8 mouse cellular contexts compared by ENCODE assay signal in genomic region chr16:62846498-62847312, GRCm38 (mm10). TPM values are rescaled to one million over a fixed set of nuclear protein-coding genes. Genes with fewer than 3 reads are reported as not detected.
DNase-seq lines count a peak whose midpoint lies in the region; ATAC-seq and TF ChIP-seq lines count a peak whose summit lies in the region.

Gene Arl13b (minus strand): TSS chr16:62847040.

- TF ChIP-seq POLR2A in lung, adult 2 months (IDR thresholded peaks at IDR 0.05; ENCODE audit: borderline replicate concordance, extremely low read depth, low read depth, low read length) = peak; percentile 82; the same call in 1 of the 2 replicates

- DNase-seq in ES-E14 (ENCODE audit: low read depth, low spot score) = peak; percentile 98
- peak; percentile 96 for DNase-seq in cerebellum, adult 11-12 months
- peak; percentile 95 for DNase-seq in heart, postnatal 25 days (ENCODE audit: low spot score)
- peak; percentile 95 to 97 for DNase-seq in layer of hippocampus, adult 18-20 months (ENCODE audit: low spot score in 2 of 2)
- DNase-seq in lung, adult 2 months = peak; percentile 87
- DNase-seq in thymus, adult 18-20 months = peak; percentile 82 to 91

- peaks cover 2% of the 10 kb centered on the region in 2 experiments; a peak in 3 of 4 replicates for H3K4me1 ChIP-seq in ES-E14 (ENCODE audit: control insufficient read depth in 2 of 2, insufficient read depth in 2 of 2, low read length in 2 of 2, poor library complexity in 1 of 2)
- H3K4me1 ChIP-seq in forebrain, embryonic 15.5 days = peaks cover 28% of the 10 kb centered on the region
- peaks cover 2% of the 10 kb centered on the region; the same call in 1 of the 2 replicates for H3K4me1 ChIP-seq in lung, adult 2 months (ENCODE audit: control insufficient read depth, insufficient read depth, low read length)

- peak within 1 kb of the TSS; percentile 66 for H3K4me2 ChIP-seq in forebrain, embryonic 15.5 days (replicated peaks)

- H3K27me3 ChIP-seq in forebrain, embryonic 15.5 days = no peaks in the 10 kb centered on the region

- ATAC-seq in forebrain, embryonic 15.5 days (replicated peaks) = peak; percentile 100
- ATAC-seq in neutrophil, adult 5-6 weeks (ENCODE audit: extremely low read depth, insufficient number of reproducible peaks, low FRiP score, poor library complexity, severe bottlenecking) = peak; percentile 100

- H3K9ac ChIP-seq in ES-E14 (ENCODE audit: insufficient read depth, low read depth, low read length, poor library complexity, severe bottlenecking) = peak within 1 kb of the TSS; percentile 83
- H3K9ac ChIP-seq in forebrain, embryonic 15.5 days (replicated peaks) = peak within 1 kb of the TSS; percentile 68

- peak within 1 kb of the TSS; percentile 45; the same call in 1 of the 2 replicates for H3K27ac ChIP-seq in ES-E14 (ENCODE audit: insufficient read depth, low read depth, low read length, poor library complexity, severe bottlenecking)
- peak within 1 kb of the TSS; percentile 68 for H3K27ac ChIP-seq in forebrain, embryonic 15.5 days (replicated peaks)

- H3K4me3 ChIP-seq in ES-E14 (ENCODE audit: insufficient read depth in 1 of 2, low read depth in 1 of 2, low read length in 2 of 2, poor library complexity in 1 of 2, severe bottlenecking in 1 of 2) = peak within 1 kb of the TSS; percentile 81 to 83
- H3K4me3 ChIP-seq in forebrain, embryonic 15.5 days = peak within 1 kb of the TSS; percentile 68
- H3K4me3 ChIP-seq in lung, adult 2 months (replicated peaks; ENCODE audit: extremely low read depth, low read depth, low read length) = peak within 1 kb of the TSS; percentile 68

- in situ Hi-C loops in ES-E14 (cut with MboI; ENCODE audit: low sequenced_read_pairs in 2 of 2, unreplicated experiment in 2 of 2) = no loop called here

- TF ChIP-seq CTCF in lung, adult 2 months (IDR thresholded peaks at IDR 0.05; ENCODE audit: insufficient read depth, low read length) = no peak

- H3K36me3 ChIP-seq in ES-E14 (ENCODE audit: control insufficient read depth, insufficient read depth, low read length, poor library complexity, severe bottlenecking) = no peaks in the 10 kb centered on the region
- H3K36me3 ChIP-seq in forebrain, embryonic 15.5 days = no peaks in the 10 kb centered on the region

- intact Hi-C loops in heart, postnatal 25 days (cut with DNase I) = loop anchor here (5.0 kb wide), 1 partner anchor 59 kb away; the partner anchor contains the start of gene Nsun3

- WGBS in forebrain, embryonic 15.5 days = under 1% methylated on average over 52 of the region's 52 CpGs
- WGBS in lung, adult 2 months = under 1% methylated on average over 52 of the region's 52 CpGs

- H3K9me3 ChIP-seq in ES-E14 (ENCODE audit: control insufficient read depth, insufficient read depth, low read depth, low read length) = no peaks in the 10 kb centered on the region
- H3K9me3 ChIP-seq in forebrain, embryonic 15.5 days = no peaks in the 10 kb centered on the region

TF ChIP-seq in ES-E14, 5 proteins besides CTCF, POLR2A, EP300 and RAD21:
- TF ChIP-seq MAFK (IDR thresholded peaks at IDR 0.05; ENCODE audit: insufficient read depth, low read depth, low read length) (no peak), HCFC1 (IDR thresholded peaks at IDR 0.05; ENCODE audit: borderline replicate concordance, insufficient read depth, low read length) (0 out of 2 replicates have a peak, but pooled peaks have one; percentile 67)
TF ChIP-seq in ES-E14: peak in this region for 1.

RNA-seq across cellular contexts. Expression of gene Arl13b, which starts in this region (rescaled TPM):
- 7.3 and 8.3 TPM in 2 replicates for total RNA-seq in ES-E14 (2012; rRNA removed)
- polyA plus RNA-seq in forebrain, embryonic 15.5 days (2015; fragmentation: Nextera tagmentation; extraction: Ambion mirVana) = 19.8 and 21.0 TPM in 2 replicates
- 10 to 100 TPM; 10.2 to 11.4 TPM for total RNA-seq in heart, postnatal 25 days (2021)
- 10 to 100 TPM; 10.3 to 13.5 TPM for total RNA-seq in layer of hippocampus, adult 18-20 months (2021)
- 6.0 and 6.6 TPM in 2 replicates for polyA plus RNA-seq in lung, adult 2 months (2012; rRNA removed)
- total RNA-seq in neutrophil, adult 5-6 weeks (2017) = 27.9 and 36.1 TPM in 2 replicates

Comparison
In these comparisons a context has a peak if more than half of its experiments do, and no peak if none do; other contexts are left out.
1. Peak in every context shown above with its lines: DNase-seq, ATAC-seq, H3K4me3 ChIP-seq and H3K27ac ChIP-seq.